Mouse (Mus musculus): ENCODE results near the gene Fam186b. TPM values are rescaled to one million over a fixed set of nuclear protein-coding genes. Genes with fewer than 3 reads are reported as not detected.
"Not testable (repeated sequence)": the region's sequence is repeated elsewhere in the genome, so short reads cannot be mapped to it uniquely, and the experiment has no call there.

Fam186b gene
- total RNA-seq, 2 experiments from 2014 or later, result 1.6 to 2.4 TPM

DNA sequence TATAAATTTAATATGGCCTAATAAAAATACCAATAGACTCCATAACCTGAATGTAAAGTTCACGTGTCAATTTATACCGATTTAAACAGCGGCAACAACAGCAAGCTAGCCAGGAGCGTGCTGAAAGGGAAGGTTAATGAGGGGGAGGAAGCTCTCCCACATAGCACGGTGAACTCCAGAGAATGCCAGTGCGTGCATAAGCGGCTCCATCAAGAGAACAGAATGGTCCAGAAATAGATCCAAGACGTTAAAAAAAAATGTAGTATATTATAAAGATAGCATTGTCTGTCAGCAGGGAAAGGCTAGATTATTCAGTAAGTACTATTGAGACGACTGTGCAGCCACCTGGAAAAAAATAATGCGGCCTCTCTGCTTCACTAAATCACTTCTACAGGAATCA lies 33.0 kb downstream of the Fam186b start:
- DNase-seq (ENCODE audit: low spot score in 2 of 2), result no peak

DNA sequence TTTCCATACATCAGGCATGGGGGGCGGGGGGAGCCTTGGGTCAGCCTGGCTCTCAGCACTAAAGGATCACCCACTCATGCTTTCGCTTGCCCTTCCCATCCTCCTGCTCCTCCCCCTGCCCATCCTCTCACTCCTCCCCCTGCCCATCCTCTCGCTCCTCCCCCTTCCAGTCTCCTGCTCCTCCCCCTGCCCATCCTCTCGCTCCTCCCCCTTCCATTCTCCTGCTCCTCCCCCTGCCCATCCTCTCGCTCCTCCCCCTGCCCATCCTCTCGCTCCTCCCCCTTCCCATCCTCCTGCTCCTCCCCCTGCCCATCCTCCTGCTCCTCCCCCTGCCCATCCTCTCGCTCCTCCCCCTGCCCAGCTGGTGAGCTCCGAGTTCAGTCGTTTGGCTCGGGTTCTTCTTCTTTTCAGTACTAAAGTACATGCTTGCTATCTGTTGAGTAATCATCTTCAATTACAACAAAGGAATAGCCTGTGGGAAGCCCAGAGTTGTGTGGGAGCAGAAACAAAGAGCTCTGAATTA lies 35.9 kb downstream of the Fam186b start:
- peak in 1 of 2 experiments; percentile 65 for DNase-seq (ENCODE audit: low spot score in 2 of 2)

DNA sequence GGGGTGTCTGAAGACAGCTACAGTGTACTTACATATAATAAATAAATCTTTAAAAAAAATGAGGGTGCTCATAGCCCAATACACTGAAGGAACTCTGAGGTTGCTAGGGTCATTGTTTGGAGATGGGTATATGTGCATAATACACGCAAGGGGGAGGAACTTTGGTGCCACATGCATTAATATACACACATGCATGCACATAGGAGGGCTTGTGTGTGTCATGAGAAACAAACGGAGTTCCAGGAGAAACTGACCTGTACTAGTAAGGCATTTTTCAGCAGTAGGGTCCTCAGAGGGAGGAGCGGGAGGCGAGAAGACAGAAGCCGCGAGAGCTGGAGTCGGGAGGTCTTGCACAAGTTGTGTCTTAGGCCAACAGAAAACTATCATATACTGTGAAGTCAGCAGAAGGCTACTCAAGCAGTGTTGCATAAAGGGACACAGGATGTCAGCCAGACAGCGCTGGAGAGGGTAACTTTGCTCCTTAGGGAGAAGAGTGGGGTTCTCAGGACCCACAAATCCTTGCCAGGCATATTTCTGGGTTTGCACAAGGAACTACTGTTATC lies 36.4 kb downstream of the Fam186b start:
- DNase-seq (ENCODE audit: low spot score in 2 of 2), result no peak

DNA sequence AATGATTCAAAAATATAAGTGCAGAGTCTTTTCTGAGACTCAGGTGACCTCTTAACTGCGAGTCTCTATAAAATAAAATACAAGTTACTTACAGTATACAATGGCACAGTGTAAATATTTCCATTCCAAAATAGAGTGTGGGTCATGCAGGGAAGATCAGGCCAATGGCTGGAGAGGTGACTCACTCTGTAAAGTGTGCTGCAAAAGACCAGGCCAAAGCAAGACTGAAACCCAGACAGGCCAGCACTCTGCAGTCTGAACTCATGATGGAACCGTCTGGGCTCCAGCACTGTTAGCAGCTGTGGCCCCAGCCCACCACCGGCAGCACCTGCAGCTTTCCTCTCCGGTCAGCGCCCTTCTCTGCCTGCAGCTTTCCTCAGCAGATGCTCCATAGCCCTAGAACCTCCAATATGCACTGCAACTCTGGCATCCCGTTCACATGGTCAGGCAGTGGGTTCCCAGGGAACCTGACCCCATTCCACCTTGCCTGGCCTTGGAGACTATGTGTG lies 40.4 kb downstream of the Fam186b start:
- DNase-seq (ENCODE audit: low spot score in 2 of 2), result no peak

DNA sequence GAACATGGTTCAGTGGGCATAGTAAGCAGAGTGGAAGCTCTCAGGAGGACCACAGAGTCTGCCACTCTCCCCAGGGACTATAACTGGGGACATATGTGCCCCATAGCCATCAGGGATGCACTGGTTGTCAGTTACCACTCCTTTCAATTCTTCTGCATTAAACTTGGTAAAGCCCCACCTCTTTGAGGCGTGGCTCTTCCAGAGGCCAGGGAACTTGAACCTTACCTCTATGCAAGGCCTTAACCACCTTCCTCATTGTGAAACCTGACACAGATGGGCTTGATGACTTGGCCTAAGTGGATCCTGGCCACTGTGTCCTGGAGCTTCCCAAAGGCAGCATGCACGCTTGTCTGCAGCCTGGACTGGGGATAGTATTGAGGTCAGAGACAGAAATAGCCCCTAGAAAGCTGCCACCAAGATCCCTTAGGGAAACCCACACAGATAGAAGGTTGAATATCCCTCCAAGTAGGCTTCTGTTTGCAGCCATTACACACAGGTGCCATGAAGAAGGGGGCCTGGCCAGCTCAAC lies 41.1 kb downstream of the Fam186b start:
- DNase-seq (ENCODE audit: low spot score in 2 of 2), result no peak

DNA sequence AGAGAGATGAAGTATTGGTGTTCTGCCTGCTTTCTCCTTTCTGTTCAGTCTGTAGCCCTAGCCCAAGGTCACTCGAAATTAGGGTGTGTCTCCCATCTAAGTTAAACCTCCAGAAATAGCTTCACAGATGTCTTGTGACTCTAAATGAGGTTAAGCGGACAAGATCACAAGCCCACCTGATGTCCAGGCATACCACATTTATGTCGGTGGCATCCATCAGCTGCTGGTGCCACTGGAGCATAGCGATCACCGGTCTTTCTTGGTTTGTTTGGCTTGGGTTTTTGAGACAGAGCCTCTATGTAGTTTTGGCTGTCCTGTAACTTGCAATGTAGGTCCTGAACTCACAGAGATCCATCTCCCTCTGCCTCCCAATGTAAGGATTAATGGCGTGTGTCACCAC lies 41.9 kb downstream of the Fam186b start:
- no peak for DNase-seq (ENCODE audit: low spot score in 2 of 2)

DNA sequence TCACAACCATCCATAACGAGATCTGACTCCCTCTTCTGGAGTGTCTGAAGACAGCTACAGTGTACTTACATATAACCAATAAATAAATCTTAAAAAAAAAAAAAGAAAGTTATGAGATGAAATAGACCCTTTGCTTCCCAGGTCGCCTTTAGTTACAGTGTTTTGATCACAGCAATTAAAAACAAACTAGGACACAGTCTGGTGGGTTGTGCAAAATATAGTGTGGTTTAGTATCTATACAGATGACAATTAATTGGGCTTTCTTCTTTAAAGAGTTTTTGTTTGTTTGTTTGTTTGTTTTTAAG lies 42.6 kb downstream of the Fam186b start:
- not testable (repeated sequence) for DNase-seq (ENCODE audit: low spot score in 2 of 2)

DNA sequence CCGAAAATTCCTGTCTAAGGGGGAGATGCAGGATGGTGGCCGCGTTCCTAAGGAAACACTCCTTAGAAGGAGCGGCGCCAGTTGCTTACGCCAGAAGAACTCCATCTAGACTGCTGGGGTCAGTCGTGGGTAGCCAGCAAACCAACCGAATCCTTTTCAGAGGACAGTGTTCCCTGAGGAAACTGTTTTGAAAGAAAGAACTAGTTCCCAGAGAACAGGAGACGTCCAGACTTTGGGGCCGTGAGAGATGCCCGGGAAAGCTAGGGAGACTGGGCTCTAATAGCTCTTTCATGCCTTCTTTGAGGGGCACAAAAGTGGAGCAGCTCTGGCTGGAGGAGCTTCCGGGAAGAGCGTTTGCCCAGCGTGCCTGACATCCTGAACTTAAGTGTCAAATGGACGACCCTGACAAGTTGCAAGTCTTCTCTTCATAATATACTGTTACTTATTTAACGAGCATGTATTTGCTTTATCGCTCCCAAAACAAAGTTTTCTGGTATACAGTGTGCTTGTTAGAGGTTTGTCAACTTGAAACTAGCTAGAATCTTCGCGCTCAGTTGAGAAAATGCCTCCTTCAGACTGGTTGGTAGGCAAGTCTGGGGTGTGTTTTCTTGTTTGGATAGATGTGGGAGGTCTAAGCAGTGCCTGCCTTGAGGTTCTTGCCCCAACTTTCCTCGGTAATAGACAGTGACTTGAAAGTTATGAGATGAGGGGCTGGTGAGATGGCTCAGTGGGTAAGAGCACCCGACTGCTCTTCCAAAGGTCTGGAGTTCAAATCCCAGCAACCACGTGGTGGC lies 43.1 kb downstream of the Fam186b start:
- peak in 1 of 2 experiments; percentile 19 for DNase-seq (ENCODE audit: low spot score in 2 of 2)

DNA sequence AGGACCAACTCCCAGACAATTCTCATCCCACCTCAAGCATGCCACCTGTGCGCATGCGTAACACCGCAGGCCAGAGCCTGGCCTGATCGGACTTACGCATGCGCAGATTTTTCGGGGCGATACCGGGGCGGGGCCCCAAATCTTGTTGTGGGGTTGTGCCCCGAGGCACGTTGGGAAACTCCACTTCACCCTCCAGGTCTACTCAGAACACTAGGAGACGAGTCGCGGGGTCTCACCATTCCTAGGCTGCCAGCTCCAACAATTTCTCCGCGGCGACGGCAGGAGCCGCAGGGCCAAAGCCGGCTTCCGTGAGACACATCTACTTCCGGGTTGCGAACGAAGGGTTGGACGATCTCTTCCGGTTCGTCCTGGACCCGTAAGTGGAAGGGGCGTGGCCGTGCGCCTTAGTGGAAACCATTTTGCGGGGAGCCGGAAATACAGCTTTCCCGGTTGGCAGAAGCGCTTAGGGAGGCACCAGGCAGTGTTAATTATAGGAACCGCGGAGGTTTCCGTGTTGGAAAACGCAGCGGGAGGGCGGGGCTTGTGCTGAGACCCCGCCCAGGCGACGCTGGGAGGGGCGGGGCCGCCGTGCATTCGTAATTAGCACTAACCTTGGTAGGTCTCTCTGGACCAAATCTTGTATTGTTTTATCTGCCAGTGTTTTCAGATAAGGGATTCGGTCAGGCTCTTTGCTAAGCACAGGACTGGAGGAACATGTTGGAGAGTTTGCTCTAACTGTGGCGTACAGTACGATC lies 43.9 kb downstream of the Fam186b start, which contains the start of gene Mcrs1:
Gene Mcrs1 (minus strand): TSS at position 336 of the 755 bp plus-strand sequence.
- peak; percentile 85 to 91 for DNase-seq (ENCODE audit: low spot score in 2 of 2)

DNA sequence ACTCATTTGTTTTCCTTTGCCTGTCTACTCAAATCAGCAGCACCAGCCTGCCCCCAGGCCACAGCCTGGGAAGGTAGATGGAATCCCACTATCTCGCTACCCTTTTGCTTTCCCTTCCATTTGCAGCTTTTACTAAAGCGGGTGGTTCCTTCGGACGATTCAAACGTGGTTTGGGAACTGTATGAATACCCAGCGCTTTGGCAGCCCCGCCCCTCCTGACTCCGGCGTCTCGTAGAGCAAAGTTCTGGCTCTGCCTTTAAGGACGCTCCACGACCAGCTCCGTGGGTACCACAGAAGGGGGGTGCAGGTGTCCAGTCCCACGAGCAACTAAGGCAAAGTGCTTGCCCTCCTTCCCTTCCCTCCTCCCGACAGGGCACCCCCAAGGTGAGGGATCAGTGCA lies 44.6 kb downstream of the Fam186b start:
- not testable (repeated sequence) for DNase-seq (ENCODE audit: low spot score in 2 of 2)

DNA sequence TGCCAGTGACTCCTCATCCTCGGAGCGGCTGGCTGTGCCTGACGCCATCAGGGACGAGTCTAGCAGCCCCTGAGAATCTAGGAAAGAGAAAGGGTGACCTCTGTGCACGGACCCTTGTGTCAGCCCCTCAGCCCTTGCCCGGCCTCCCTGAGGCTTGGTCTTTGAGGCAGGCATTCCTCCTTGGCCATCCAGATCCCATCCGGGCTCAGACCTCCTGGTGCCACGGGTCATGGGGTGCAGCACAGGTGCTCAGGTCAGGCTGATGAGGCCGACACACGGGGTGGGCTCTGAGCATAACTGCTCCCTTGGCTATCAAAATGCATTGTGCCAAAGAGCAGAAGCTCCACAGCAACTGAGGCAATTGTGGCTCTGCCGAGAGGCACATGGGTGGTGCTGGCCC lies 45.8 kb downstream of the Fam186b start:
- DNase-seq (ENCODE audit: low spot score in 2 of 2), result no peak

DNA sequence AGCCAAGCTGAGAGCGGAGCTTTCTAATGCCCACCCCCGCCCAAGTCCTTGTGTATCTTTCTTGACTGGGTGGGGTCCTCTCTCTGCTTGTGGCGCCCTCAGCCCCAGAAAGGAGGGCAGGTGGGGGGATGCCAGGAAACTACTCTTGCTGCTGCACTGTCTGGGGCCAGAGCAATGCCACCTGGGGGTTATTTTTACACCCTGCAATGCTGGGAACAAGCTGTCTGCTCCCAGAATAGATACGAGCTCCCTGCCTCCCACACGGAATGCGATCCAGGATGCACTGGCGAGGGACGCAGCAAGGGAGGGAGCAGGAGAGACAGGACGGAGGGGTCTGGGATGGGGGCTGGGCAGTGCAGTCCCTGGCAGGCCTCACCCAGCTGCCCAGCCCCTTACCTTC lies 46.7 kb downstream of the Fam186b start:
- DNase-seq (ENCODE audit: low spot score in 2 of 2), result no peak

DNA sequence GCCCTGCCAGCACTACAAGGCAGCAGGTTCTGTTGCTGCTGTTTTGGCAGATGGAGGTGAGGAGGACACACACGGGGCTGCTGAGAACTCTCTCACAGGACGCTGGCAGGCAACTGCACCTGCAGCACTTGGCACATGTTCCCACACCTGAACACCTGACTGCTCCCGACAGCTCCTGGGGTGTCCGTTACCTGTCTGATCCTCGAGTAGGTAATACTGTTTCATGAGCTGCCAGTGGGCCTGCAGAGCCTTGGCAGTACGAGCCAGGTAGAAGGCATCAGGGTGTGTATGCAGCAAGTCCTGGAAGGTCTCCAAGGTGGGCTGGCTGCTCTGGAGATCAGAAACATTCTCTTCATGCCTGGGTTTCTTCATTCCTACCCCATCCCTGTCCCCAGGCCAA lies 49.0 kb downstream of the Fam186b start:
- DNase-seq (ENCODE audit: low spot score in 2 of 2), result not testable (repeated sequence)

DNA sequence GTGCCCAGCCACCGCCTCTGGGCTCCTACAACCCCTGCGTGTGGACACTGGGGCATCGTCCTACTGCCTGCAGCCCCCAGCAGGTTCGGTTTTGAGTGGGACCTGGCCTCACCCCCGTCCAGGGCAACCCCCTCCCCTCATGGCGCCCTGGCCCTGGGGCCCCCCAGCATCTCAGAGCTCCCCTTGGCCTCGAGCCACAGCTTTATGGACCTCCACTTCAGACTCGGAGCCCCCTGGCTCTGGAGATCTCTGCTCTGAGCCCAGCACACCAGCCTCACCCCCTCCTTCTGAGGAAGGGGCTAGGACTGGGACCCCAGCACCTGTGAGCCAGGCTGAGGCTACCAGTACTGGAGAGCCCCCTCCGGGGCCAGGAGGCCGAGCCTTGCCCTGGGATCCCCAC lies 53.6 kb downstream of the Fam186b start:
- no peak for DNase-seq (ENCODE audit: low spot score in 2 of 2)

DNA sequence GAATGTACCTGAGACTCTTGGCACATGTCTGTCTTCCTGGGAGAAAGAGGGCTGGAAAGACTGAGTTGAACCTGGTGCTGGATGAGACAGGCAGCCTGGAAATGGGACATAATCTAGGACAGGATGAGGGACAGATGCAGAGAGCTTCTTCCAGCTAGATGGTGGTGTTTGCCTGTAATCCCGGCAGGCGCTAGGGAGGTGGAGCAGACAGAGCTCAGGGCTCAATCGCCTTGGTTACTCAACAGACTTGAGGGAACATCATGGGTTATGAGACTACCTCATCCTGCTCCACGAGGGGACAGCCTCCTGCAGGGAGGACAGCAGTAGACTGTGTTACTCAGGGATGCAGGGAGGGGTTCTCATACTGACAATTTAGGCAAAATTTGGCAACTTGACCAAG lies 54.4 kb downstream of the Fam186b start:
- no peak for DNase-seq (ENCODE audit: low spot score in 2 of 2)

DNA sequence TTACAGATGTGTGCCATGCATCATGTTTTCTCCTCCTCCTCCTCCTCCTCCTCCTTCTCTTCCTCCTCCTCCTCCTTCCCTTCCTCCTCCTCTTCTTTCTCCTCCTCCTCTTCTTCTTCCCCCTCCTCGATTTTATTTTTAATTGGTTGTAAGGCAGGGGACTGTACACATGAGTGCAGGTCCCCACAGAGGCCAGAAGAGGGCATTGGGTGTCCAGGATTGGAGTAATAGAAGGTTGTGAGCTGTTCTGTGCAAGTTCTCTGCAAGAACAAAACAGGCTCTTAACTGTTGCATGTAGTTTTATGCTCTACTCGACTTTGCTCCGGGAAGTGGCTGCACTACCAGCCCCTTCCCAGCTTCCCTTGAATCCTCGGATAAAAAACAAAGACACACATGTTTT lies 55.6 kb downstream of the Fam186b start:
- DNase-seq (ENCODE audit: low spot score in 2 of 2), result no peak

DNA sequence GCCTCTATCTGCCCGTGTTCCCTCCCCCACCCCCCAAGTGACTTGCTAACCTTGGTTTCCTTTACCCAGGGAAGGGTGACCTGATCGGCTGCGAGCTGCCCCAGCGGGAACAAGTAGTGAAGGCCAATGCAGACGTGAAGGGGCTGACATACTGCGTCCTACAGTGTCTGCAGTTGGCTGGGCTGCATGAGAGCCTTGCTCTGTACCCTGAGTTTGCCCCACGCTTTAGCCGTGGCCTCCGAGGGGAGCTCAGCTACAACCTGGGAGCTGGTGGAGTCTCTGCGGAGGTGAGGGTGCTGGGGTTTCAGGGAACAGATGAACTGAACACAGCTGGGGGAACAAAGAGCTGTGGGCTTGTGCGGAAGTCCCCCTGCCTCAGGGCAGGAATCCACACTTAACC lies 57.7 kb downstream of the Fam186b start:
- DNase-seq (ENCODE audit: low spot score in 2 of 2), result no peak

DNA sequence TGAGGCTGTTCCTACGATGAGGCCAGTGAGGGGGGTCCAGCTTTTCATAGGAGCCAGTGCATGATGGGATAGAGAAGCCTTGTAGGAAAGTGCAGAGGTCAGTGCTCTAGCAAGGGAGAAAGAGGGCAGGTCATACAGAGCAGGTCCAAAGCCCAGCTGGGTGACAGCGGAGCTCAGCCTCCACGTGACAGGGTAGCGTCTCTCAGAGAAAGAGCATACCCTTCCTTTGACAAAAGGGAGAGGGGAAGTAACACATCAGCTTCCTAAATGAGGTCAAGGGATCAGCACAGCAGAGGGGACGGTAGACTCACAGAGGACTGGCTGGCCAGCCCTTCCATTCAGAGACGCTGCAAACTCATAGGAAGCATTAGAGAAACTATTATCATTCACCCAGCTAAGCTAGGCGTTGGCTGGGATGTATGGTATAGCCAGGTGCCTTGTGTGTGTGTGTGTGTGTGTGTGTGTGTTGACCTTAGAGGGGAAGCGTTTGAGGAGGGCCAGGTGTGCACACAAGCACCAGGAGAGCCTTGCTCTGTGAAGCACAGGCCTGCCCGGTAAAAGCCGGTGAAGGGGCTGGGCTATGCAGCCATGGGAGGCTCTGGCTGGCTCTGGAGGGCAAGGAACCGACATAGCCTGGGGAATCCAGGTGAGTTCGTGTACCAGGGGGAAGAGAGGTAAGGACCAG lies 61.2 kb downstream of the Fam186b start:
- DNase-seq (ENCODE audit: low spot score in 2 of 2), result no peak

DNA sequence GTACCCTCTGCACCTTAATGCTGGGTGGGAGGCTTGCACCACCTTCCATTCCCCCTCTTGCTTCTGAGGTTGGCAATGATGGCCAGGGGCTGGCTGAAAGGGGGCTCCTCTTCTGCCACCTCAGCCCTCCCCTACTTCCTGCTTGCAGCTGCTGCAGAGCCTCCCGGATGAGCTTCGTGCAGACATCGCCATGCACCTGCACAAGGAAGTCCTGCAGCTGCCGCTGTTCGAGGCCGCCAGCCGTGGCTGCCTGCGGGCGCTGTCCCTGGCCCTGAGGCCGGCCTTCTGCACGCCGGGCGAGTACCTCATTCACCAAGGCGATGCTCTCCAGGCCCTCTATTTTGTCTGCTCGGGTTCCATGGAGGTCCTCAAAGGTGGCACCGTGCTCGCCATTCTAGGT lies 62.0 kb downstream of the Fam186b start:
- no peak for DNase-seq (ENCODE audit: low spot score in 2 of 2)

DNA sequence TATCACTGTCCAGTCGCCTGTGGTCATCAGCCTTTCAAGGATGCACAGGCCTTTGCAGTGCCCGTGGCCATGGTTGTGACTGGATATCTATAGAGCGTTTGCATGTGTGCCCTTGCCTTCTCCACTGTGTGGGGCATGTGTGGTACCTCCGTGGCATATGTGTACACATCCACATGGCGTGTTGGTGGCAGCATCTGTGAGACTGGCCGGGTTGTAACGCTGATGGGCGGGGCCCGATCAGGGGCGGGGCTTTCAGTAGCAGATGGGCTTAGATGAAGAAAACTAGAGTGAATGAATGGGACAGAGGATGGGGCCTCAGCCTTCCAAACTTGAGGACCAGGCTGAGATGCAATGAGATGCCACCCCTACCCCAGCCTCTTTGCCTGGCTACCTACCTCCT lies 63.7 kb downstream of the Fam186b start:
- DNase-seq (ENCODE audit: low spot score in 2 of 2), result no peak

DNA sequence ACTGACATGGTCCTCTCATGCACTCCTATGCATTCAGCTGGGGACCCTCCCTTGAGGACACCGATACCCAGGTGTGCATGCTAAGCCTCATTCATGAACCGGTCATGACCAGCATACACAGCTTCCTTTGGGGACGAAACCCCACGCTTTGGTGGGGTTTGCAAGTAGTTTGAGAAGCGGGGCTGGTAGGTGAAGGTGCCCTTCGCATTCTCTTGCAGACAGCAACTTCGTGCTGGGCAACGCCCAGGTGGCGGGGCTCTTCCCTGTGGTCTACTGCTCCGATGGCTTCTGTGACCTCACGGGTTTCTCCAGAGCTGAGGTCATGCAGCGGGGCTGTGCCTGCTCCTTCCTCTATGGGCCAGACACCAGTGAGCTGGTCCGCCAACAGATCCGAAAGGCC lies 69.6 kb downstream of the Fam186b start:
- no peak for DNase-seq (ENCODE audit: low spot score in 2 of 2)

Data from adrenal gland, postnatal 4 days (tissue).